Mouse (Mus musculus): ENCODE measurements at regions not wholly inside any gene's neighbourhood (a gene's known extent, or its start where the extent isn't known, plus 50 kb on each side); places are given as distances from the start of the nearest gene placed in this dataset.
A peak's percentile ranks its signal among the peaks of the same experiment; 100 is the strongest.

- DNase-seq = no peak
Observed at GRCm38 (mm10) chr6:10803383-10803782, 1103.9 kb downstream of the Ndufa4 start.

DNA sequence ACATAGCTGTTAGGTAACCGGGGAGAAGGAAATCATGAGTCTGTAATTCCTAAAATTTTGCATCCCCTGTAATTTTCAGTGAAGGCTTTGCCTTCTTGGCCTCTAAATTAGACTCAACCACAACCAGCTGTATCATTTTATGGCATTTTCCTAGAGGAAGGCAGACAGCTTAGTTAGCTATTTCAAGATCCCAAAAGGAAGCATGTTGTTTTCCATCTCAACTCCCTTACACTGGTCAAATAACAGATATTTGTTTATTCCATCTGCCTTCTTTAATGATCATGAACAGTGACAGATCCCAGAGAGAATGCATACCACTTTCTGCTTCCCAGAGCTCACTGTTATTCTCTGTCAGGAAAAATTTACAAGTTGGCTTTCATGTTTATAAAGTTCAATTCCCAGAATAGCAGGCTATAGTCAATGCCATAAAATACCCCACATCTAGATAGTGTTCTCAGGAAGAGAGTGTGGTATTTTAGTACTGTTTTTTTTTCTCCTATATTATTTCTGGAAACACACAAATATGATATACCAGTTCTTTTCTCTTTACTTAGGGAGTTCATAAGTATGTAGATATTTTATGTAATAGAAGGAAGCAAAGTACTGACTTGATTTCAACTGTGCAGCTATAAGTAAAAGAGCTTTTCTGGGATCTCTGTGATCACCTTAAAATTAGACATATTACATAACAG lies 1148.5 kb downstream of the Ndufa4 start:
- DNase-seq = no peak

- DNase-seq = no peak
Observed at GRCm38 (mm10) chr6:10758051-10758450, 1149.2 kb downstream of the Ndufa4 start.

DNA sequence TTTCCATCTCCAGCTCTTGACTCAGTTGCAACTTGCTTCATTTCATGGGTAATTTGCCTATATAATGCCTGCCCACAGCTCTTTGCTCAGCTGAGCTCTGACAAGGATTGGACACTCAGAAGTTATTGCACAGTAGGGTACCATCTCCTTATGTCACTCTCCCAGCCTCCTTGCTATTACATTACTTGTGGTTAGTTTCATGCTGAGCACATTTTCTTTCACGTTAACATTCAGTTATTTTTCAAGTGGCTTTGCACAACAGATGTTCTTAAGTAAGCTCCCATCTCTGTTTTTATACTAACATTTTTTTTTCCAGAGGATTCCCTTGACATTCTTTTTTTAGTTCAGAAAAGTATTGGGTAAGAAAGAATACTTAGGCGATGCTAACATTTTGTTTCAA lies 1163.2 kb downstream of the Ndufa4 start:
- no peak for DNase-seq

- DNase-seq = no peak
Observed at GRCm38 (mm10) chr6:10722566-10722965, 1184.7 kb downstream of the Ndufa4 start.

GRCm38 (mm10) chr6:10690526-10690925 lies 1216.8 kb downstream of the Ndufa4 start:
- DNase-seq = peak; percentile 10

Data from adrenal gland, postnatal 25 days (tissue).